Mouse (Mus musculus) liver, adult (tissue): ENCODE data around the gene Sparcl1.

Experiments
- GATA4 ChIP-seq: IDR thresholded peaks from 2 replicates; pipeline ENCODE4 v1.6.1; 2014; ENCODE audit warnings: mild to moderate bottlenecking, low read length; ENCODE audit not compliant: insufficient replicate concordance

Gene Sparcl1

GRCm38 (mm10) chr5:104113491-104114172 lies at the start of gene Sparcl1:
Gene Sparcl1, minus strand, starts transcription at chr5:104113733.
- no peak for TF ChIP-seq GATA4

DNA sequence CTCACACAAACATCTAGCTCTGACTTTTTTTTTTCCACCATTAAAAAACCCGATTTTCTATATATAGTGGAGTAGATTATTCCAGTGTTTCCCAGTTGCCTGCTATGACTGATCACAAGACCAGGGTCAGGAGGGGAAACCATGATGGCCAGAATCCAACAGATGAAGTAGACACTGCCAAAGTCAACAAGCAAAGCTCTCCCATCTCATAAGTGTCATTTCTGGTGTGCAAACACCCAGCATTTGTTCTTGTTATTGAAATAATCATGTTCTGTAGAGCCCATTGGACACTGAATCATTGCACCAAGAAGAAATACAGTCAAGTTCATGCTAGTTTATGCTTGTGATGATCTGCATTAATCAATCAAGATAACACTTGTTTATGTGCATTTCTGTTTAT lies 47.9 kb upstream of the Sparcl1 start:
- TF ChIP-seq GATA4: no peak

GRCm38 (mm10) chr5:104160581-104160980 lies 47.0 kb upstream of the Sparcl1 start:
- no peak for TF ChIP-seq GATA4

DNA sequence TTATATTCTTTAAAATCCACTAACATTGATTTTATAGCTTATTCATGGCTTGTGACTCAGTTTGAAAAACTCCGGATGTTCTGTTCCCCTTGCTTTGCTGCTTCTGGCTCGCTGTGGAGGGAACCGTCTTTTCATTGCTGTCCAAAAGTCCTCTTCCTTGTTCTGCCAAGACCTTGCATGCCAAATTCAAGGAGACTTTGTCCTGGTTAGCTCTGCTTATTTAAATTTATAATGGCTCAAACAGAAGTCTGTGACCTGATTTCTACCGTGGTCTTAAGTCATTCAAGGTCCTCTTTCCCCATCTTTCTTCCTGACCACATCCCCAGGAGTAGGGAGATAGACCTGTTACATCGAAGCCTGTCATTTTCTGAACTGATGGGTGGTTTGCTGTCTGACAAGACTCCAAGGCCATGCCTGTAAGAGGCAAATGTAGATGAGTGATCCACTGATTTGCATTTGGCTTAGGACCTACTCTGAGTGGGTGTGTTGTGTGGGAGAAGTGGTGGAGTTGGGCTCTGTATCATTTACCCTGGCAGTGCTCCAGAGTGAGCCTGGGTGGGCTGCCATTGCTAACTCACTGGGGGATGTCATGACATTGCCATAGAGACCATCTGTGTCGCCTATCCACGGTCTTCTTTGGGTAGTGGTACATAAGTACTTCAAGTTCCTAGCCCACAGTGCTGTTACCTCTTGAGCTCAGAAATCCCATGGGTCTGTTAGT lies 45.0 kb upstream of the Sparcl1 start:
- no peak for TF ChIP-seq GATA4

GRCm38 (mm10) chr5:104157701-104158100 lies 44.2 kb upstream of the Sparcl1 start:
- TF ChIP-seq GATA4: no peak

- TF ChIP-seq GATA4: no peak
These were observed 36.7 kb upstream of the Sparcl1 start for GRCm38 (mm10) chr5:104150196-104150595.

- no peak for TF ChIP-seq GATA4
These were observed 35.8 kb upstream of the Sparcl1 start for GRCm38 (mm10) chr5:104149349-104149748.

DNA sequence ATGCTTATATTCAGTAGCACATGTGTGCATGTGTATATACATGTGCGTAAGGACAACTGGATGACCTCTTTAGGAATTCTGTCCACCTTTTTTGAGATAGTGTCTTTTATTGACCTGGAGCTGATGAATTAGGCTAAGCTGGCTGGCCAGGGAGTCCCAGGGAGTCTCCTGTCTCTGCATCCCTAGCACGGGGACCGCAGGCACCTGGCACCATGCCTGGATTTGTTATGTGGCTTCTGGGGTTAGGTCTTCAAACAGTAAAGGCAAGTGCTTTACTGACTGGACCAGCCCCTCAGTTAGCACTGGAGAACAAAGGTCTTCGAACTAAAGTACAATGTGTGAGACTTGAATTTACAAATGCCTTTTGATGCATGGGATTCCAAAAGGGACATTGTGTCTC lies 30.5 kb upstream of the Sparcl1 start:
- TF ChIP-seq GATA4: no peak

DNA sequence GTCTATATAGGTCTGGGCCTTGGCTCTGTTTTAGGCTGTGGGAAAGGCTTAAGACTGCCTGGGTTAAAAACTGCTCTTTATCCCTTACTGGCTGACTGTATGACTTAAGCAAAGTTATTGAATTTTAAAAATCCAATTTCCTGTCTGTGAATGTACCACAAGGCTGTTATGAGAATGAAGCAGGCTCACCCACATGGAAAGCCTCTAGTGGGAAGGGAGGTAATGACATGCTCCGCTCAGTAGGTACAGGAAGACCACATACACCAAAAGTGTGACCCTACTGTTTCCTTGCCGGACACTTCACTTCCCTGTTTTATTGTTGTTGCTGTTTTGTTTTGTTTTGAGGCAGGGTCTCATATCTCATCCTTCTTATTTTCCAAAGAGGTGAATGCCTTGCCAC lies 27.5 kb upstream of the Sparcl1 start:
- no peak for TF ChIP-seq GATA4

GRCm38 (mm10) chr5:104137920-104138541 lies 24.5 kb upstream of the Sparcl1 start:
- no peak for TF ChIP-seq GATA4

DNA sequence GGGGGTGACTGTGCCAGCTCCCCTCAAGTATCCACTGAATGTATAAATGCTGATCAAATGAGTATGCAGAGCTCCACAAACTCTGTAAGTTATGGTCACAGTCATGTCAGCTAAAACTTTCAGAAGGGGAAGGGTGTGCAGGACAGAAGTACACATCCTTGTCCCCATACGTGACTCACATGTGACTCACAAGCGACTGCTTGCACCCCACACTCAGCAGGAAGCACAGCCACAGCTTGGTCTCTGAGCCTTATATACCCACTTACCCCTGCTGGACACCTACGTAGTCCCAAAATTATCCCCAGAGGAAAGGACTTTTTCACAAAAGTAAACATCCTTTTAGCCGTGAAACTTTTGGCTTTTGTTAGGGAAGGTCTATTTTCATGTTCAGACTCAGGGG lies 20.2 kb upstream of the Sparcl1 start:
- TF ChIP-seq GATA4: no peak

DNA sequence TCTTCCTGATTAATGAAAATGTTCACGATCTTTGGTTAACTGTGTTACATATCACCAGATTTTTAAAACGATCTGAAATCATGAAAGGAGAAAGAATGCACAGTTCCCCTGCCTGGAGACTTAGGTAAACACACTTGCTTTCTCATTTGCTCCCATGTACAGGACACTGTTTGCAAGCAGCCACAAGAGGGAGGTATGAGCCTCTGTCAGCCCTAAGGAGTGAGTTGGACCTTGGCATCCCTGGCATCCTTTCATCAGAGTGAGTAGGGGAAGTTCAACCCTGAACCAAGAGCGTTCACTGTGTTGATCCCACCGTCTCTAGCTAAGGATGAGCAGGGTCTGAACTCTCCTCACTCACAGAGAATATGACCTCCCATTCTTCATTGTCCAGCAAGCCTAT lies 18.0 kb upstream of the Sparcl1 start:
- TF ChIP-seq GATA4: no peak

DNA sequence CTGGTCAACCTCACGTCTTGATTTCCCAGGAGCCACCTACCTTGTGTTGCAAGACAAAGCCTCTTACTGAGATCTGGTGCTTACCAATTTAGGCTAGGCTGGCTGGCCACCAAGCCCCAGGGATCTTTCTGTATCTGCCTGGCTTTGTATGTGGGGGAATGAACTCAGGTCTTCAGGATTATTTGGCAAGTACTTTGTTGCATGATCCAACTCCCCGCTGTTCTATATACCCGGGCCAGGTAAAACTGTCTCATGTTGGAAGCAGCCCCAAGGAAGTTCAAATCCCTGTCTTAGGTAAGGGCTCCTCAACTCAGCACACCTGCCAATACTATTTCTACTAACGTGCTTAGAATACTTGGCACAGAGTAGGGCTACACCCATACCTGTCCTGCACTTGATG lies 17.4 kb upstream of the Sparcl1 start:
- TF ChIP-seq GATA4: no peak

- TF ChIP-seq GATA4: no peak
These were observed 14.9 kb upstream of the Sparcl1 start for GRCm38 (mm10) chr5:104128281-104129031.

DNA sequence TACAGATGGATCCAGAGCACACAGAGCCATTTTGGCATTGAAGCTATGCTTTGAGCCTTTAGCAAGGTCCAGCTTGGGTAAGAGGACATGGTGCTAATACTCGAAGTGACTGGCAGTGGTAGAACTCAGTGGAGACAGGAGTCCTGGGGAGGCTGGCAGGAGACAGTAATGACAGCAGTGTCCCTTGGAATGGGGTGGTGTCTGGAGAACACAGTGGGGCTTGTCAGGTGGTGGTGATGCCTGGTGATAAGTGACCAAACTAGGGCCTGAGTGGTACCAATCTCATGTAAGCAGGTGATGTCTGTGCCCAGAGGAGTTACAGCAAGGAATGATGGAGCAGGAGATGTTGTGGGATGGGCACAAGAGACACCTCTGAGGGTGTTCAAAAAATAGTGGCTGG lies 13.8 kb upstream of the Sparcl1 start:
- no peak for TF ChIP-seq GATA4
